Comparison of ENCODE assay signal across 11 mouse cellular contexts in genomic region chr7:35759602-35760001, GRCm38 (mm10). TPM values are rescaled to one million over a fixed set of nuclear protein-coding genes. Genes with fewer than 3 reads are reported as not detected.
A peak's percentile ranks its signal among the peaks of the same experiment; 100 is the strongest.
DNase-seq lines count a peak whose midpoint lies in the region; ATAC-seq and TF ChIP-seq lines count a peak whose summit lies in the region.
"Had no signal": no experiment of that assay in that cellular context is flagged by ENCODE, and none has a peak within 500 bp of the region (broad histone marks: within the 10 kb centered on the region; RNA-seq: fewer than 3 reads in every experiment).

No protein-coding gene starts in this region.

- intact Hi-C loops in left cerebral cortex, postnatal 4 days (cut with DNase I): no loop called here
- intact Hi-C loops in left cerebral cortex, postnatal 25 days (cut with DNase I): loop anchor here (5.0 kb wide), 1 partner anchor 107 kb away; no protein-coding TSS in a partner anchor

- H3K9me3 ChIP-seq in ES-Bruce4 (replicated peaks; ENCODE audit: control insufficient read depth, insufficient read depth, low read length, poor library complexity, severe bottlenecking): no peaks in the 10 kb centered on the region; the same call in 1 of the 2 replicates
- H3K9me3 ChIP-seq in liver, embryonic 14.5 days (ENCODE audit: control insufficient read depth, low read length): no peaks in the 10 kb centered on the region
- H3K9me3 ChIP-seq: intestine, embryonic 15.5 days; neural tube, embryonic 13.5 days had no signal

- H3K27ac ChIP-seq in ES-Bruce4 (ENCODE audit: insufficient read depth, low read length): no peak overlapping the region
- H3K27ac ChIP-seq in liver, embryonic 14.5 days: no peak overlapping the region
- H3K27ac ChIP-seq: intestine, embryonic 15.5 days; neural tube, embryonic 13.5 days had no signal

- no peak for ATAC-seq in liver, embryonic 14.5 days (ENCODE audit: insufficient read depth)
- ATAC-seq: intestine, embryonic 15.5 days had no signal

- DNase-seq in cerebellum, postnatal 10 days: peak; percentile 47 to 66
- no peak for DNase-seq in cerebellum, adult 9-11 months
- peak; percentile 31 for DNase-seq in left cerebral cortex, postnatal 4 days
- DNase-seq in left cerebral cortex, postnatal 25 days (ENCODE audit: low spot score in 2 of 2): no peak
- DNase-seq in liver, embryonic 14.5 days (ENCODE audit: low read depth in 3 of 3, low spot score in 3 of 3): no peak
- no peak for DNase-seq in right cerebral cortex, postnatal 10 days (ENCODE audit: low spot score in 2 of 2)
- no peak for DNase-seq in spleen, postnatal 4 days (ENCODE audit: low spot score in 2 of 2)
- DNase-seq: cerebellum, adult 18-20 months had no signal

- no peaks in the 10 kb centered on the region for H3K4me1 ChIP-seq in ES-Bruce4 (ENCODE audit: control insufficient read depth, insufficient read depth, low read length)
- H3K4me1 ChIP-seq in liver, embryonic 14.5 days (replicated peaks; ENCODE audit: control insufficient read depth in 2 of 2, insufficient read depth in 2 of 2, low read length in 1 of 2): peaks cover 2 to 3% of the 10 kb centered on the region in 2 experiments; a peak in 3 of 4 replicates

- no peak overlapping the region for H3K9ac ChIP-seq in ES-Bruce4 (ENCODE audit: low read depth, poor library complexity, severe bottlenecking)
- no peak overlapping the region for H3K9ac ChIP-seq in liver, embryonic 14.5 days (replicated peaks)
- H3K9ac ChIP-seq: intestine, embryonic 15.5 days; neural tube, embryonic 13.5 days had no signal

- TF ChIP-seq CTCF in ES-Bruce4 (IDR thresholded peaks at IDR 0.05; ENCODE audit: low read depth, low read length): peak; percentile 63
- TF ChIP-seq CTCF in liver, embryonic 14.5 days (IDR thresholded peaks at IDR 0.05; ENCODE audit: low read depth): peak; percentile 70

- no peak for TF ChIP-seq POLR2A in ES-Bruce4 (IDR thresholded peaks at IDR 0.05; ENCODE audit: insufficient read depth, low read length)

- H3K4me2 ChIP-seq in liver, embryonic 14.5 days (ENCODE audit: low read depth): no peak overlapping the region
- H3K4me2 ChIP-seq: intestine, embryonic 15.5 days; neural tube, embryonic 13.5 days had no signal

- 9% methylated on average over 2 of the region's 2 CpGs for WGBS in liver, embryonic 14.5 days (ENCODE audit: insufficient replicate concordance)

- H3K4me3 ChIP-seq in ES-Bruce4 (ENCODE audit: low read depth, low read length): no peak overlapping the region
- H3K4me3 ChIP-seq in liver, embryonic 14.5 days (ENCODE audit: insufficient read depth in 1 of 2, low read depth in 2 of 2, low read length in 2 of 2): no peak overlapping the region
- H3K4me3 ChIP-seq: intestine, embryonic 15.5 days; neural tube, embryonic 13.5 days had no signal

- no peaks in the 10 kb centered on the region for H3K36me3 ChIP-seq in ES-Bruce4 (ENCODE audit: control insufficient read depth, insufficient read depth, low read length, poor library complexity, severe bottlenecking)
- no peaks in the 10 kb centered on the region for H3K36me3 ChIP-seq in liver, embryonic 14.5 days (replicated peaks; ENCODE audit: control insufficient read depth, insufficient read depth, low read depth)
- H3K36me3 ChIP-seq: intestine, embryonic 15.5 days; neural tube, embryonic 13.5 days had no signal

- no peak for TF ChIP-seq EP300 in ES-Bruce4 (IDR thresholded peaks at IDR 0.05; ENCODE audit: insufficient read depth, low read depth, low read length)
- no peak for TF ChIP-seq EP300 in liver, embryonic 14.5 days (IDR thresholded peaks at IDR 0.05; ENCODE audit: low read depth)

- H3K27me3 ChIP-seq in ES-Bruce4 (ENCODE audit: control insufficient read depth, insufficient read depth, low read length, poor library complexity, severe bottlenecking): no peaks in the 10 kb centered on the region
- H3K27me3 ChIP-seq in liver, embryonic 14.5 days (ENCODE audit: control insufficient read depth, insufficient read depth, low read length): no peaks in the 10 kb centered on the region
- H3K27me3 ChIP-seq: intestine, embryonic 15.5 days; neural tube, embryonic 13.5 days had no signal

RNA-seq across cellular contexts. Expression of gene Dpy19l3, which starts 5.3 kb away (rescaled TPM):
- total RNA-seq in left cerebral cortex, postnatal 4 days (2021): 10 to 100 TPM; 61.0 to 65.0 TPM
- 10 to 100 TPM; 64.0 to 68.2 TPM for total RNA-seq in left cerebral cortex, postnatal 25 days (2021)
- polyA plus RNA-seq in ES-Bruce4 (2011; ENCODE audit: insufficient read depth, insufficient read length, low read depth, missing spikeins): 24.2 and 31.9 TPM in 2 replicates
- 1.3 and 2.1 TPM in 2 replicates for polyA plus RNA-seq in liver, embryonic 14.5 days (2012; rRNA removed)
- 6.4 and 7.3 TPM in 2 replicates for polyA plus RNA-seq in liver, embryonic 14.5 days (2014; fragmentation: Nextera tagmentation; extraction: Ambion mirVana)

RNA-seq across cellular contexts. Expression of gene Zfp507, which starts 43.2 kb away (rescaled TPM):
- 10 to 100 TPM; 34.3 to 36.5 TPM for total RNA-seq in left cerebral cortex, postnatal 4 days (2021)
- 10 to 100 TPM; 28.9 to 31.8 TPM for total RNA-seq in left cerebral cortex, postnatal 25 days (2021)
- polyA plus RNA-seq in ES-Bruce4 (2011; ENCODE audit: insufficient read depth, insufficient read length, low read depth, missing spikeins): 30.4 and 31.3 TPM in 2 replicates
- 2.8 and 3.9 TPM in 2 replicates for polyA plus RNA-seq in liver, embryonic 14.5 days (2012; rRNA removed)
- polyA plus RNA-seq in liver, embryonic 14.5 days (2014; fragmentation: Nextera tagmentation; extraction: Ambion mirVana): 2.0 and 2.6 TPM in 2 replicates

Comparison
In these comparisons a context has a peak if more than half of its experiments do, and no peak if none do; other contexts are left out.
1. DNase-seq: peak in cerebellum, postnatal 10 days (2 of 2) and left cerebral cortex, postnatal 4 days (single experiment); none in cerebellum, adult 9-11 months (single experiment), left cerebral cortex, postnatal 25 days (0 of 2), liver, embryonic 14.5 days (0 of 3), right cerebral cortex, postnatal 10 days (0 of 2) and spleen, postnatal 4 days (0 of 2).